Mouse (Mus musculus): ENCODE results near the gene Kcnn4. TPM values are rescaled to one million over a fixed set of nuclear protein-coding genes. Genes with fewer than 3 reads are reported as not detected.

Kcnn4 gene
- polyA plus RNA-seq (2017; shearing (Covaris generic)) = 100 to 1,000 TPM in 2 of 3 experiments, 10 to 100 TPM in 1; 79.1 to 131 (median 126) TPM

DNA sequence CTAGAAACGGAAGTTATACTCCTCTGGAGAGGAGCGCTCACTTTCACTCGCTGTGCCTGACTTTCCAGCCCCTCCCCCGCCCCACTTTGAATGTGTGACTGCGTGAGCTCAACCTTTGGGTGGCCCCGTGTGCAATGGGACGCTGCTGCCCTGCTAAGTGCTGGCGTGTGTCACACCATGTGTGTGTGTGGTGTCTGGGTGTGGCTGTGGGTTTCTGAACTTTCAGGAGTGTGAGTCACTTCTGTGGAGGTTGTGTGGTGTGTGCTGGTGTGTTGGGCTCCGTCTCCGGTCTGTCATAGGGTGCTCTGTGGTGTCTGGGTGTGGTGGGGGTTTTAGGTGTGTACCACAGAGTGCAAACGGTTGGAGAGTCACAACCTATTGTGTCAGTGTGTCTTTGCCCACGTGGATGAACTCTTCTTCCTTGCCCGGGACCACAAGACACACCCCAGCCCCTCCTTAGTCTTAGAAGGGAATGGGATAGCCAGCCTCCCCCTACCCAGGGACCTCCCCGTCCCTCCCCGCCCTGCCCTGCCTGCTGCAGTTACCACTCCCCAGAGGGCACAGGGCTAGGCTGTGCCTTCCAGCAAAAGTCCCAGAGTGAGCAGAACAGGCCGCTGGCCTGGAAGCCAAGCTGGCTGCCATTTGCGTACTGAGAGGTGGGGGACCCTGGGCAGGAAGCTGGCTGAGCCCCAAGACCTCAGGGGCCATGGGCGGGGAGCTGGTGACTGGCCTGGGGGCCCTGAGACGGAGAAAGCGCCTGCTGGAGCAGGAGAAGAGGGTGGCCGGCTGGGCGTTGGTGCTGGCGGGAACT is at the start of gene Kcnn4:
TSS of gene Kcnn4 (plus strand) at position 533 of the 811 bp plus-strand sequence.
- ATAC-seq = peak; percentile 69

DNA sequence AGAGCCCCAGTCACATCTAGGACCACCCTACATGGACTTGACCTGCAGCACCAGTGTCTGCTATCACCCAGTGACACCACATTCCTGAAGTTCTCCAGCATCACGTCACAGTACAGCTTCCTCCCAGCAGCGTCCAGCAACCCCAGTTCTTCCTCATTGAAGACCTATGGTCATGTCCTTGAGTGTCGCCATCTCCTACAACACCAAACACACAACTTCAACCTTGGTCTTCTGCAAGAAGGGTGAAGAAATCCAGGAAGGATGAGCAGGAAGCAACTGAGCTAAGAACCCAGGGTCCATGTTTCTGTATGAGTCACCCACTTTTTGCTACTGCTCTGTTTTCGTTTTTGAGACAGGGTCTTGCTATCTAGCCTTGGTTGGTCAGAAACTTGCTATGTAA is 47.5 kb upstream of the Kcnn4 start:
- no peak for ATAC-seq

GRCm38 (mm10) chr7:24325197-24325596 is 44.9 kb upstream of the Kcnn4 start:
- ATAC-seq = no peak

- no peak for ATAC-seq
Observed at GRCm38 (mm10) chr7:24325675-24326128, 44.4 kb upstream of the Kcnn4 start.

GRCm38 (mm10) chr7:24326273-24327135 is 43.6 kb upstream of the Kcnn4 start:
- no peak for ATAC-seq

- no peak for ATAC-seq
Observed at GRCm38 (mm10) chr7:24327281-24327975, 42.6 kb upstream of the Kcnn4 start.

- no peak for ATAC-seq
Observed at GRCm38 (mm10) chr7:24333304-24333986, 36.6 kb upstream of the Kcnn4 start, which contains the start of gene Tescl. Gene Tescl (minus strand): TSS chr7:24333936.

DNA sequence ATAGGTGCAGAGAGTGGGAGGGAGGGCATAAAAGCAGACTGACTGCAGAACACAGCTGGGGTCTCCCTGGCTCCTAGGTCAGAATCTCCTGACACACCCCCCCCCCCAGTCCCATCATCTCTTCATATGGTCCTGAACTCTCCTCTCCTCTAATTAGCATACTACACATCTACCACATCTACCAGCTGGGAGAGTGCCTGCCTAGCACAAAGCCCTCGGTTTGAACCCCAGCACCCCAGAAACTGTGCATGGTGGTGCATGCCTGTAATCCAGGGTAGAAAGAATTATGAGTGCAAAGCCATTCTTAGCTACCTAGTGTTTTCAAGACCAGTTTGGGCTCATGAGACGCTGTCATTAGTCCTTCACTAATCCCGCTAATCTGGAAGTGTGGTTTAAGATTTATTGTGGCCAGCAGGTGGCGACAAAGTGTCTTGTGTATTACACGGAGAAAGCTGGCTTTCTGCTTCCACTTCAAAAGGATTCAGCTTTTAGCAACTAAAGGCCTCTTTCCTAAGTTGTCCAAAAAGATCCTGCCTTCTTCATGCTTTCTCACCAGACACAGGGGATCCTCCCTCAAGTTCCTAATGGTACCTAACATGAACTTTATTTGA is 34.3 kb upstream of the Kcnn4 start:
- ATAC-seq = peak; percentile 63

- no peak for ATAC-seq
Observed at GRCm38 (mm10) chr7:24338241-24338640, 31.8 kb upstream of the Kcnn4 start.

DNA sequence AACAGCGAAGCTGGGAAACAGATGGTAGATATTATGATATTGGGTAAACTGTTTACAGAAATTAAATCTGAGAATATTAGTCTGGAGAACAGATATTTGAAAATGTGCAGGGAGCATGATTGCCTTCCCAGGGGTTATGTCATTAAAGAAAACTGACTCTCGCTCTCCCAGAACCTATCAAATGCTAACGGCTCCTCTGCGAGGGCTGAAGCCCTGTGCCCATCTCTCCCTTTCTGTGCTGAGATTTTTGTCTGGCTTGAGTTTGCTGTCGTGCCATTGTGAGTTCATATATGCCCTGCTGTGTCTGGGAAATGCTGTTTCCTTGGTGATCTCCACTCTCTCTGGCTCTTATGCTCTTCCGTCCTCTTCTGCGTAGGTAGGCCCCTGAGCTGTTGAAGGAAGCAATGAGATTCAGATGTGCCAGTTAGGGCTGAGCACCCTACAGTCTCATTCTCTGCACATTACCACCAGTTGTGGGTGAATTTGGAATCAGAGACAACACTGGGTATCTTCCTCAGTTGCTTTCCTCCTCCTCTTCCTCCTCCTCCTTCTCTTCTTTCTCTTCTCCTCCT is 26.3 kb upstream of the Kcnn4 start:
- no peak for ATAC-seq

- no peak for ATAC-seq
Observed at GRCm38 (mm10) chr7:24346444-24346843, 23.6 kb upstream of the Kcnn4 start.

DNA sequence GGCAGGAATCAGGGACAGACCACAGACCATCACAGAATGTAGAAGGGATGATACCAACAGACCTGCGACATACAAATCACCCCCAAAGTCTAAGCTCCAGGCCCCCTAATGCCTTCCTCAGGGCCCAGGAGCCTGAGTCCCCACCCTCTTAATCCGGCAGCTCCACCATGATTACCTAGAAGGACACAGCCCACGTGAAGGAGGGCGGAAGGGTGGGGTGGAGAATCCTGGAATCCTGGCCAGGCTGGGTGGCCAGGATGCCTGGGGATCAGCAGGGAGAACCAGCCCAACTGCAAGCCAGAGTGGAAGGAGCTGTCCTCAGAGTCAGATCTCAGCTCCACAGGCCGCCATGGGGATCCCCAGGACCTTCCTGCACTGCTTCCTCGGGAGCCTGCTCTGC is 21.2 kb upstream of the Kcnn4 start, which contains the start of gene Lypd5:
TSS of gene Lypd5 (plus strand) at position 301 of the 400 bp plus-strand sequence.
- no peak for ATAC-seq

DNA sequence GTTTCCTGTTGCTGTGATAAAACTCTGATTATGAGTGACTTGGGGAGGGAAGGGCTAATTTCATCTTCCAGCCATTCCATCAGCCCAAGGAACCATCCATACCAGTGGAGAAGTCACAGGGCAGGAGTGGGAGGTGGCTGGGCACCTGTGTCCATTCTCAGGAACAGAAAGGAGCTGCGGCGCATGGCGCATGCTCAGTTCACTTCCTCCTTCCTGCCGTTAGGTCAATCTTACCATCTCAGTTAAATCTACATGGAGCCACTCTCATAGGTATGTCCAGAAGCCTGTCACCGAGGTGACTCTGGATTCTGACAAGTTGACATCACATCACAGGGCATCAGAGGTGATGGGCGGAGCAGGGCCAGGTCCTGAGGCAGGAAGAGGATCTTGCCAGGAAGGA is 14.4 kb upstream of the Kcnn4 start:
- ATAC-seq = no peak

DNA sequence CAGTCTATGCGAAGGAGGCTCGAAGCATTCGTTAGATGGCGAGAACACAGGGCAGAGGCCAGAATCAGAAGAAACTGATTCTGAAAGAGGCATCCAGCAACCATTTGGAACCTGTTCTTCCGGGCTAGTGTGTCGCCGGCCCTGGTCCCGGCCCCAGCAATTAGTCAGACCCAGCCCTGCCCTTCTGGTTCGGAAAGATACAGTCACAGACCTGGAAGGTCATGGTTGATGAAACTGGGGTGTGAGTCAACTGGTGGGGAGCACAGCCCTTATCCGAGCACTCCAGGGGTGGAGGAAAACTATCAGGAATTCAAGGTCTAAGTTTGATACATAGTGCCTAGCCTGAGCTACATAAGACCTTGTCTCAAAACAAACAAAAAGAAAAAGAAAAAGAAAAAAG is 14.0 kb upstream of the Kcnn4 start:
- ATAC-seq = no peak

DNA sequence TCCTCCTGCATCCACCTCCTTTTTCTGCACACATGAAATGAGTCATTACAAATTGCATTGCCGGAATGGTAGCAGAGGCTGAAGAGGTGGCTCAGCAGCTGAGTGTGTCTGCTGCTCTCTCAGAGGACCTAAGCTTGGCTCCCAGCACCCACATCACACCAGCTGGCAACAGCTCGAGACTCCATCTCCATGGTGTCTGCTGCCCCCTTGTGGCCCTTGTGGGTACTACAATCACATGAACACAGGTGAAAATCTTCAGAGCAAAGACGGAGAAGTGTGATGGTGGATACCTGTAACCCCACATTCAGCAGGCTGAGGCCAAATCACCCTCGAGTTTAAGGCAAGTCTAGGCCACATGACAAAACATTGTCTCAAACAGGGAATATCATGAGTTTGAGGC is 12.2 kb upstream of the Kcnn4 start:
- no peak for ATAC-seq

GRCm38 (mm10) chr7:24359269-24359668 is 10.8 kb upstream of the Kcnn4 start:
- ATAC-seq = no peak

DNA sequence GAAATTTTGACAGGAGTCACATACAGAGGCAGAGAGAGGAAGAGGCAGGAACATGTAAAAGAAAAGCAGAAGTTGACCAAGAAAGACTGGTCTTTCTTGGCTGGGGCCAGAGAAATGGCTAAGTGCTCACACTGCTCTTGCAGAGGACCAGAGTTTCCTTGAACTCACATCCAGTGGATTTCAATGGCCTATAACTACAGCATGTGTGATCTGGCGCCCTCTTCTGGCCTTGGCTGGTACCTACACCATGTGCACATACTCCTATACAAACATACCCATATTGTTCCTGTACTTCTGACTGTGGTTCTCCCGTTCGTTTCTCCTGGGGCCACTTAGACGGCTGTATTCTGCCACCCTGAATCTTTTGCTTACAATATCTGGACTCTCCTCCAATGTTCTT is 9.1 kb upstream of the Kcnn4 start:
- ATAC-seq = no peak

DNA sequence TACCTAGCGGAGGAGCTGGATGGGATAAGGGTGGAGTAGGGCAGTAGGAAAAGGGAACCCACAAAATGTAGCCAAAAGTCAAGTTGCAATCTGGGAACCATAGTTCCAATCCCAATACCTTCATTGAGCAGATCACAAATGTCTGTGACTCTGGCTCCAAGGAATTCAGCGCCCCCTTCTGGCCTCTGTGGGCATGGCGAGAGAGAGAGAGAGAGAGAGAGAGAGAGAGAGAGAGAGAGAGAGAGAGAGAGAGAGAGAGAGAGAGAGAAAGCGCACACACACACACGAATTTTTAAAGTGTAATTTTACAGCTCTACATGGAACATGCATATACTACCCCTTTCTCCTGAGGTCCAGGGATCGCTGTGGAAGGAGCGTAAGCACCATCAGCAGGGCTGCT is 6.8 kb upstream of the Kcnn4 start:
- ATAC-seq = no peak

- peak; percentile 19 for ATAC-seq
Observed at GRCm38 (mm10) chr7:24364827-24365226, 5.2 kb upstream of the Kcnn4 start.

DNA sequence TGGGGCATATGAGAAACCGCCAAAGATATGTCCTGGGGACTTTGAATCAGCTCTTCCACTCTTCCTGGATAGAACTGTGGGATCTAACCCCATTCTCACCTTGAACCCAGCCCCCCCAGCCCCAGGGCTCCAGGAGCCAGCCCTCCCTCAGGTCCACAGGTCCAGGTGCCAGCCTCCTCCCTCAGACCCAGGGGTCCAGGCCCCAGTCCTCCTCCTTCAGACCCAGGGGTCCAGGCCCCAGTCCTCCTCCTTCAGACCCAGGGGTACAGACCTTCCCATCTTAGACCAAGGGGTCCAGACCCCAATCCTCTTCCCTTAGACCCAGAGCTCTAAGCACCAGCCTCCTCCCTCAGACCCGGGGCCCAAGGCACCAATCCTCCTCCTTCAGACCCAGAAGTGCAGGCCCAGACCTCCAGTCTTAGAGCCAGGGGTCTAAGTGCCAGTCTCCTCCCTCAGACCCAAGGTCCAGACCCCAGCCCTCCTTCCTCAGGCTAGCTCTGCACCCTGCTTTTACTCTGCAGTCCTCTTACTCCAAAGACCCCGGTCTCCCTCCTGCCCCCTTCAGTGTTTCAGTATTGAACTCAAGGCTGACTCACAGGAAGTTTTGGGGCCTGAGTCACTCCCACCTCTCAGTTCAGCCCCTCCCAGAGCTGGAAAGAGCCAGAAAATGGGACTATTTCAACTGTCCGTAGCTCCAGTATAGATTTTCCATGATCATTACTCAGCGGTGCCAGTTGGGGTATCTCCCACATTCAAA is 4.6 kb upstream of the Kcnn4 start:
- ATAC-seq = no peak
